Mouse (Mus musculus): ENCODE results near the gene Catsper3.

The Catsper3 gene

DNA sequence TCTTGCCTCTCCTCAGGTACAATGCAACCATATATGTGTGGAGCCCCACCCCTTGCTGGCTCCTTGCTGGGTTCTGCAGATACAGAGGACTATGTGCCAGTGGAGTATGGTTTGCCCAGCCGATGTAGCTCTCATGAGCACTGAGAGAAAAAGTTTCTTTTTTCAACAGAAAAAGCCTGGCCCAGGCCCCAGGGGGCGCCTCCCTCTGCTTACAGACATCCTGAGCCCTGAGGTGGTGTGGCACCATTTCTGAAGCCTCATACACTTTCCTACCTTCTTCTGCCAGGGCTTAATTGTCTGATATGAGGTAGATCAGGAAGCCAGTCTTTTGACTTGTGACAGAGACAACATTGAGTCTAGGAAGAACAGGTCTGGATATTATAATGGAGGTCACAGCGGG, 67.8 kb downstream of the Catsper3 start:
- DNase-seq (ENCODE audit: low spot score), result no peak

DNA sequence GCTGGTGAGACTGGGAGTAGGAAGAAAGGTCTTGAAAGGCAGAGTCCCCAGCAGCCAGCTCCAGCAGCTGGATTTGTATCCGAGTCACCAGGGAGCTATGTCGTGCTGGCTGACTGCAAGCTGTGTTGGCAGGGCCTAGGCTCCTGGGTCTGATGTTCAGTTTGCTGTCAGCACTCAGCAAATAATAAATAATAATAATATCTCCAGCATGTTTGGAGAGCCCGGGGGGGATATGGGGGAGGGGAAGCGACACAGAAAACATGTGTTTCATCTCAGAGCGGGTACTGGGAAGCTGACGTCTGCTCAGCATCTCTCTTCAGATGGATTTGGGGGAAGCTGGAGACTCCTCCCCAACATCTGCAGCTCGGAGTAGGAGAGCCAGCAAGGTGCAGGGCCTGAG, 71.4 kb downstream of the Catsper3 start:
- DNase-seq (ENCODE audit: low spot score), result no peak

DNA sequence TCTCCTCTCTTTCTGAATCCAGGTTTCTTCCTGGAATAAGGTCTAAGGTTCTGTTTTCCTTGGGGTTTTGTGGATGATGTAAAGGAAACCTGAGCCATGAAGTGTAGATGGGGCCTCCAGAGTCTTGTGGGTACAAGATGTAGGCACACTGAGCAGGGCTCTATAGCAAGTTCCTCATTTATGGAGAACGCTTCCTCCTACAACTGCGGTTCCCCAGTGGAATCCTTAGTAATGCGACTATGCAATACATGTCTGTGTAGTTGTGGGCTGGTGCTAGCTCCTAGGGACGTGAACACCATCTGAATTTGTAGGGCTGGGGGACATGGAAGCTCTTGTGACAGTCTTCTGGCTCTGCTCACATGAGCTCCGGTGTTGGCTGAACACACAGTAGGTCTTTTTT, 74.1 kb downstream of the Catsper3 start:
- DNase-seq (ENCODE audit: low spot score), result no peak

Measured in embryo, embryonic 10 days (tissue).